In genomic region chr2:118288326-118289065, GRCm38 (mm10) we compare ENCODE assay signal across 23 mouse cellular contexts. TPM values are rescaled to one million over a fixed set of nuclear protein-coding genes. Genes with fewer than 3 reads are reported as not detected.
"Had no signal": no experiment of that assay in that cellular context is flagged by ENCODE, and none has a peak within 500 bp of the region (broad histone marks: within the 10 kb centered on the region; RNA-seq: fewer than 3 reads in every experiment).

No protein-coding gene starts in this region.

- H3K36me3 ChIP-seq: kidney, embryonic 15.5 days; limb, embryonic 10.5 days; limb, embryonic 13.5 days; liver, embryonic 12.5 days; liver, embryonic 15.5 days; lung, embryonic 15.5 days; midbrain, embryonic 12.5 days; midbrain, embryonic 15.5 days; neural tube, embryonic 13.5 days had no signal

- H3K9ac ChIP-seq: kidney, embryonic 15.5 days; limb, embryonic 13.5 days; liver, embryonic 12.5 days; liver, embryonic 15.5 days; lung, embryonic 15.5 days; midbrain, embryonic 12.5 days; midbrain, embryonic 15.5 days; neural tube, embryonic 13.5 days had no signal

- H3K4me3 ChIP-seq: kidney, embryonic 15.5 days; limb, embryonic 10.5 days; limb, embryonic 13.5 days; liver, embryonic 12.5 days; liver, embryonic 15.5 days; lung, embryonic 15.5 days; midbrain, embryonic 12.5 days; midbrain, embryonic 15.5 days; myocyte; neural tube, embryonic 13.5 days had no signal

- H3K27ac ChIP-seq: kidney, embryonic 15.5 days; limb, embryonic 10.5 days; limb, embryonic 13.5 days; liver, embryonic 12.5 days; liver, embryonic 15.5 days; lung, embryonic 15.5 days; midbrain, embryonic 12.5 days; midbrain, embryonic 15.5 days; neural tube, embryonic 13.5 days had no signal

- H3K4me1 ChIP-seq: kidney, embryonic 15.5 days; limb, embryonic 10.5 days; limb, embryonic 13.5 days; liver, embryonic 12.5 days; liver, embryonic 15.5 days; lung, embryonic 15.5 days; midbrain, embryonic 12.5 days; neural tube, embryonic 13.5 days had no signal

- H3K27me3 ChIP-seq: kidney, embryonic 15.5 days; limb, embryonic 13.5 days; liver, embryonic 12.5 days; liver, embryonic 15.5 days; lung, embryonic 15.5 days; midbrain, embryonic 12.5 days; midbrain, embryonic 15.5 days; neural tube, embryonic 13.5 days had no signal

- DNase-seq: kidney, adult 2 months; kidney, postnatal 10 days; kidney, postnatal 36 days; layer of hippocampus, postnatal 36 days; liver; lung, adult 18-20 months; lung, postnatal 10 days; lung, postnatal 36 days; retina, postnatal 1 day; right cerebral cortex, postnatal 25 days; thymus, adult 2 months; thymus, postnatal 14 days had no signal

RNA-seq across cellular contexts. Expression of gene Fsip1, which starts 31.7 kb away (rescaled TPM):
- total RNA-seq: monocyte, adult 5-6 weeks had no signal
- polyA plus RNA-seq: thymus, adult 2 months had no signal
